Mouse (Mus musculus): ENCODE data around the gene Ncs1. TPM values are rescaled to one million over a fixed set of nuclear protein-coding genes. Genes with fewer than 3 reads are reported as not detected.
A peak's percentile ranks its signal among the peaks of the same experiment; 100 is the strongest.

Ncs1 gene
- polyA plus RNA-seq, 1 experiment: 0.26 TPM

GRCm38 (mm10) chr2:31239833-31240232 lies 5.8 kb upstream of the Ncs1 start:
- no peak overlapping the region for H3K4me3 ChIP-seq (replicated peaks)
- TF ChIP-seq GATA1 (IDR thresholded peaks at IDR 0.05; ENCODE audit: borderline replicate concordance, low read length) (no peak), FLI1 (IDR thresholded peaks at IDR 0.05; ENCODE audit: low read length) (no peak)
- peaks cover 10% of the 10 kb centered on the region; the same call in 1 of the 2 replicates for H3K4me1 ChIP-seq
- no peaks in the 10 kb centered on the region for H3K36me3 ChIP-seq (replicated peaks; ENCODE audit: low read length)
- peaks cover 3% of the 10 kb centered on the region; the same call in 1 of the 2 replicates for H3K9me3 ChIP-seq
- H3K27me3 ChIP-seq (replicated peaks): peaks cover 57% of the 10 kb centered on the region

GRCm38 (mm10) chr2:31241639-31242038 lies 4.0 kb upstream of the Ncs1 start:
- TF ChIP-seq FLI1 (IDR thresholded peaks at IDR 0.05; ENCODE audit: low read length) (no peak), GATA1 (IDR thresholded peaks at IDR 0.05; ENCODE audit: borderline replicate concordance, low read length) (no peak)
- H3K9me3 ChIP-seq: no peaks in the 10 kb centered on the region
- H3K4me1 ChIP-seq: peaks cover 25% of the 10 kb centered on the region
- H3K36me3 ChIP-seq (replicated peaks; ENCODE audit: low read length): no peaks in the 10 kb centered on the region
- peaks cover 66% of the 10 kb centered on the region for H3K27me3 ChIP-seq (replicated peaks)
- H3K4me3 ChIP-seq (replicated peaks): no peak overlapping the region

GRCm38 (mm10) chr2:31244216-31244615 lies 1.4 kb upstream of the Ncs1 start:
- H3K27me3 ChIP-seq (replicated peaks): peaks cover 92% of the 10 kb centered on the region
- TF ChIP-seq FLI1 (IDR thresholded peaks at IDR 0.05; ENCODE audit: low read length) (no peak), GATA1 (IDR thresholded peaks at IDR 0.05; ENCODE audit: borderline replicate concordance, low read length) (no peak)
- H3K9me3 ChIP-seq: no peaks in the 10 kb centered on the region
- no peak overlapping the region for H3K4me3 ChIP-seq (replicated peaks)
- H3K4me1 ChIP-seq: peaks cover 25% of the 10 kb centered on the region
- no peaks in the 10 kb centered on the region for H3K36me3 ChIP-seq (replicated peaks; ENCODE audit: low read length)

- Histone ChIP-seq H3K36me3 (replicated peaks; ENCODE audit: low read length) (no peaks in the 10 kb centered on the region), H3K27me3 (replicated peaks) (peaks cover 96% of the 10 kb centered on the region), H3K9me3 (peaks cover 5% of the 10 kb centered on the region; the same call in 1 of the 2 replicates), H3K4me3 (replicated peaks) (peak overlapping the region; percentile 87), H3K4me1 (peaks cover 17% of the 10 kb centered on the region)
- TF ChIP-seq FLI1 (IDR thresholded peaks at IDR 0.05; ENCODE audit: low read length): no peak
These were observed 572 bp upstream of the Ncs1 start for GRCm38 (mm10) chr2:31245051-31245450.

- TF ChIP-seq FLI1 (IDR thresholded peaks at IDR 0.05; ENCODE audit: low read length) (no peak), GATA1 (IDR thresholded peaks at IDR 0.05; ENCODE audit: borderline replicate concordance, low read length) (no peak)
- peaks cover 17% of the 10 kb centered on the region for H3K4me1 ChIP-seq
- no peaks in the 10 kb centered on the region for H3K36me3 ChIP-seq (replicated peaks; ENCODE audit: low read length)
- H3K4me3 ChIP-seq (replicated peaks): peak overlapping the region; percentile 87
- peaks cover 5% of the 10 kb centered on the region; the same call in 1 of the 2 replicates for H3K9me3 ChIP-seq
- peaks cover 99% of the 10 kb centered on the region for H3K27me3 ChIP-seq (replicated peaks)
These were observed 788 bp downstream of the Ncs1 start for GRCm38 (mm10) chr2:31246251-31246971.

GRCm38 (mm10) chr2:31248856-31249255 lies 3.2 kb downstream of the Ncs1 start:
- Histone ChIP-seq H3K9me3 (peaks cover 5% of the 10 kb centered on the region; the same call in 1 of the 2 replicates), H3K27me3 (replicated peaks) (peaks cover 85% of the 10 kb centered on the region), H3K36me3 (replicated peaks; ENCODE audit: low read length) (no peaks in the 10 kb centered on the region), H3K4me1 (peaks cover 17% of the 10 kb centered on the region), H3K4me3 (replicated peaks) (no peak overlapping the region)
- TF ChIP-seq FLI1 (IDR thresholded peaks at IDR 0.05; ENCODE audit: low read length): no peak
- TF ChIP-seq GATA1 (IDR thresholded peaks at IDR 0.05; ENCODE audit: borderline replicate concordance, low read length): no peak

GRCm38 (mm10) chr2:31252167-31252566 lies 6.5 kb downstream of the Ncs1 start:
- Histone ChIP-seq H3K4me1 (peaks cover 11% of the 10 kb centered on the region), H3K9me3 (peaks cover 5% of the 10 kb centered on the region; the same call in 1 of the 2 replicates), H3K4me3 (replicated peaks) (no peak overlapping the region), H3K36me3 (replicated peaks; ENCODE audit: low read length) (no peaks in the 10 kb centered on the region), H3K27me3 (replicated peaks) (peaks cover 78% of the 10 kb centered on the region)
- TF ChIP-seq GATA1 (IDR thresholded peaks at IDR 0.05; ENCODE audit: borderline replicate concordance, low read length) (no peak), FLI1 (IDR thresholded peaks at IDR 0.05; ENCODE audit: low read length) (no peak)

GRCm38 (mm10) chr2:31253463-31253862 lies 7.8 kb downstream of the Ncs1 start:
- peaks cover 75% of the 10 kb centered on the region for H3K27me3 ChIP-seq (replicated peaks)
- H3K9me3 ChIP-seq: peaks cover 5% of the 10 kb centered on the region; the same call in 1 of the 2 replicates
- TF ChIP-seq GATA1 (IDR thresholded peaks at IDR 0.05; ENCODE audit: borderline replicate concordance, low read length) (no peak), FLI1 (IDR thresholded peaks at IDR 0.05; ENCODE audit: low read length) (no peak)
- peaks cover 24% of the 10 kb centered on the region for H3K4me1 ChIP-seq
- H3K4me3 ChIP-seq (replicated peaks): no peak overlapping the region
- H3K36me3 ChIP-seq (replicated peaks; ENCODE audit: low read length): no peaks in the 10 kb centered on the region

GRCm38 (mm10) chr2:31254806-31255205 lies 9.2 kb downstream of the Ncs1 start:
- peaks cover 2% of the 10 kb centered on the region; the same call in 1 of the 2 replicates for H3K9me3 ChIP-seq
- peaks cover 73% of the 10 kb centered on the region for H3K27me3 ChIP-seq (replicated peaks)
- no peak for TF ChIP-seq GATA1 (IDR thresholded peaks at IDR 0.05; ENCODE audit: borderline replicate concordance, low read length)
- TF ChIP-seq FLI1 (IDR thresholded peaks at IDR 0.05; ENCODE audit: low read length): no peak
- H3K4me3 ChIP-seq (replicated peaks): no peak overlapping the region
- H3K36me3 ChIP-seq (replicated peaks; ENCODE audit: low read length): no peaks in the 10 kb centered on the region
- H3K4me1 ChIP-seq: peaks cover 37% of the 10 kb centered on the region
